11 mouse cellular contexts compared by ENCODE assay signal in the genomic region with DNA sequence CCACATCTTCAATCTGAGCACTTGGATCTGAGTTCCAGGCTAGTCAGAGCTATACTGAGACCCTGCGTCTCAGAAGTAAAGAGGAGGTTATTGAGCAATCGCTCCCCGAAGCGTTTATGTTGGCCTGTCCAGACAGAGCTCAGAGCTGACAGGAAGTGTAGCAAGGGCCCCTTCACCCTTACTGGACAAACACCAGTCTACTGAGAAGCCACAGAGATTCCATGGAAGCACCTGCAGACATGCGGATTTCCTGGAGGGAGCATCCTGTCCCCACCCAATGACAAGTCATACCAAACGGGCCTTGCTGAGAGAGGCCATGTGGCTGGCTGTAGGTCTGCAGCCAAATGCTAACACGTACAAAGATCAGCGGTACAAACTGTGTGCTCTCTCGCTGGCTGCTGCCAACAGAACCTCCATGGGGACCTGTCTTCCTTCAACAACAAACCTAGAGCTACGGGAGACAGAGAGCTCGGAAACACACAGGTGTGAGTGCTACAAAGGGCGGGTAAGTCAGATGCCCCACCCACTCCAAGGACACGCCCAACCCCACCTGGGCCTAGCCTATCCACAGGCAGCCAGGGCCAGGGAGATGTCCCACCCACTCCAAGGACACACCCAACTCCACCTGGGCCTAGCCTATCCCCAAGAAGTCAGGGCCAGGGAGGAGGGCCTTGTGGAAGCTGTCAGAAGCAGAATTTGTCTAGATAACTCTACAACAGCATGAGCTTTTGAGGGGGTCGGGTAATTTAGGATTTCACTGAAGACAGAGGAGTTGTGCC. TPM values are rescaled to one million over a fixed set of nuclear protein-coding genes. Genes with fewer than 3 reads are reported as not detected.
DNase-seq lines count a peak whose midpoint lies in the region; ATAC-seq and TF ChIP-seq lines count a peak whose summit lies in the region.
"Had no signal": no experiment of that assay in that cellular context is flagged by ENCODE, and none has a peak within 500 bp of the region (broad histone marks: within the 10 kb centered on the region; RNA-seq: fewer than 3 reads in every experiment).

No protein-coding gene starts in this region.

- TF ChIP-seq CTCF in lung, postnatal 0 days (IDR thresholded peaks at IDR 0.05), result no peak

- H3K9me3 ChIP-seq in heart, embryonic 12.5 days (replicated peaks), result no peaks in the 10 kb centered on the region
- no peaks in the 10 kb centered on the region for H3K9me3 ChIP-seq in lung, postnatal 0 days (ENCODE audit: low read length)
- no peaks in the 10 kb centered on the region for H3K9me3 ChIP-seq in intestine, embryonic 16.5 days (ENCODE audit: control insufficient read depth, low read length)
- no peaks in the 10 kb centered on the region for H3K9me3 ChIP-seq in stomach, embryonic 14.5 days (ENCODE audit: control insufficient read depth, low read depth, low read length)
- H3K9me3 ChIP-seq in midbrain, embryonic 14.5 days (ENCODE audit: control insufficient read depth, low read length), result no peaks in the 10 kb centered on the region

- ATAC-seq in heart, embryonic 12.5 days (ENCODE audit: insufficient number of reproducible peaks, low FRiP score), result peak; percentile 46; the same call in 1 of the 2 replicates
- ATAC-seq in lung, postnatal 0 days, result peak; percentile 65
- ATAC-seq in intestine, embryonic 16.5 days, result peak; percentile 63
- peak; percentile 72; the same call in 1 of the 2 replicates for ATAC-seq in stomach, embryonic 14.5 days (ENCODE audit: insufficient number of reproducible peaks, insufficient read depth, low FRiP score, low read depth)
- no peak for ATAC-seq in midbrain, embryonic 14.5 days (ENCODE audit: low FRiP score, low TSS enrichment)

- 79% methylated on average over 14 of the region's 14 CpGs for WGBS in heart, embryonic 12.5 days
- WGBS in lung, postnatal 0 days, result 58% methylated on average over 14 of the region's 14 CpGs
- WGBS in intestine, embryonic 16.5 days, result 80% methylated on average over 14 of the region's 14 CpGs
- 78% methylated on average over 14 of the region's 14 CpGs for WGBS in stomach, embryonic 14.5 days
- WGBS in midbrain, embryonic 14.5 days, result 91% methylated on average over 14 of the region's 14 CpGs

- H3K4me1 ChIP-seq in heart, embryonic 12.5 days (replicated peaks), result peaks cover 50% of the 10 kb centered on the region
- H3K4me1 ChIP-seq in lung, postnatal 0 days (ENCODE audit: insufficient read depth, low read depth, low read length), result no peaks in the 10 kb centered on the region
- H3K4me1 ChIP-seq in intestine, embryonic 16.5 days (ENCODE audit: control insufficient read depth, insufficient read depth, low read length), result no peaks in the 10 kb centered on the region; the same call in 1 of the 2 replicates
- H3K4me1 ChIP-seq in stomach, embryonic 14.5 days (ENCODE audit: control insufficient read depth, insufficient read depth, low read length), result peaks cover 8% of the 10 kb centered on the region; the same call in 1 of the 2 replicates
- H3K4me1 ChIP-seq in midbrain, embryonic 14.5 days (ENCODE audit: control insufficient read depth, insufficient read depth, low read length), result peaks cover 33% of the 10 kb centered on the region

- H3K27ac ChIP-seq in heart, embryonic 12.5 days (ENCODE audit: poor library complexity, severe bottlenecking), result peak overlapping the region; percentile 31
- no peak overlapping the region for H3K27ac ChIP-seq in lung, postnatal 0 days (ENCODE audit: low read length)
- no peak overlapping the region for H3K27ac ChIP-seq in intestine, embryonic 16.5 days (ENCODE audit: low read length)
- no peak overlapping the region for H3K27ac ChIP-seq in stomach, embryonic 14.5 days (ENCODE audit: low read length)
- H3K27ac ChIP-seq in midbrain, embryonic 14.5 days (replicated peaks; ENCODE audit: low read depth, low read length), result no peak overlapping the region

- no peak overlapping the region for H3K4me3 ChIP-seq in heart, embryonic 12.5 days
- no peak overlapping the region for H3K4me3 ChIP-seq in lung, postnatal 0 days (ENCODE audit: low read depth, low read length)
- H3K4me3 ChIP-seq in intestine, embryonic 16.5 days (ENCODE audit: low read length), result no peak overlapping the region
- no peak overlapping the region for H3K4me3 ChIP-seq in stomach, embryonic 14.5 days (ENCODE audit: low read depth, low read length)
- H3K4me3 ChIP-seq in midbrain, embryonic 14.5 days (replicated peaks; ENCODE audit: low read depth, low read length), result no peak overlapping the region
- H3K4me3 ChIP-seq: erythroblast, embryonic 14.5 days had no signal

- no peak for DNase-seq in heart, adult 8-10 months (ENCODE audit: low spot score)
- peak; percentile 44 for DNase-seq in lung, postnatal 0 days (ENCODE audit: low spot score)
- DNase-seq in lung, postnatal 36 days, result no peak
- DNase-seq in spleen, adult 12 weeks (ENCODE audit: low spot score), result no peak
- no peak for DNase-seq in midbrain, embryonic 14.5 days
- DNase-seq: retina, postnatal 1 day had no signal

- no peak overlapping the region for H3K9ac ChIP-seq in heart, embryonic 12.5 days
- no peak overlapping the region for H3K9ac ChIP-seq in lung, postnatal 0 days (replicated peaks; ENCODE audit: low read depth)
- no peak overlapping the region for H3K9ac ChIP-seq in intestine, embryonic 16.5 days (ENCODE audit: low read depth, low read length)
- no peak overlapping the region for H3K9ac ChIP-seq in stomach, embryonic 14.5 days (replicated peaks; ENCODE audit: low read depth, low read length)
- H3K9ac ChIP-seq in midbrain, embryonic 14.5 days (replicated peaks; ENCODE audit: low read length), result no peak overlapping the region

- peaks cover 37% of the 10 kb centered on the region for H3K36me3 ChIP-seq in heart, embryonic 12.5 days
- no peaks in the 10 kb centered on the region for H3K36me3 ChIP-seq in lung, postnatal 0 days (ENCODE audit: insufficient read depth, low read length)
- H3K36me3 ChIP-seq in intestine, embryonic 16.5 days (ENCODE audit: control insufficient read depth, insufficient read depth, low read length), result no peaks in the 10 kb centered on the region
- no peaks in the 10 kb centered on the region for H3K36me3 ChIP-seq in stomach, embryonic 14.5 days (ENCODE audit: control insufficient read depth, insufficient read depth, low read length)
- peaks cover 10% of the 10 kb centered on the region; the same call in 1 of the 2 replicates for H3K36me3 ChIP-seq in midbrain, embryonic 14.5 days (ENCODE audit: control insufficient read depth, insufficient read depth, low read length)

- no peaks in the 10 kb centered on the region for H3K27me3 ChIP-seq in heart, embryonic 12.5 days (replicated peaks)
- H3K27me3 ChIP-seq in lung, postnatal 0 days (replicated peaks; ENCODE audit: insufficient read depth, low read length), result no peaks in the 10 kb centered on the region
- H3K27me3 ChIP-seq in intestine, embryonic 16.5 days (replicated peaks; ENCODE audit: control insufficient read depth, insufficient read depth, low read length), result no peaks in the 10 kb centered on the region
- no peaks in the 10 kb centered on the region for H3K27me3 ChIP-seq in stomach, embryonic 14.5 days (ENCODE audit: control insufficient read depth, insufficient read depth, low read length)
- H3K27me3 ChIP-seq in midbrain, embryonic 14.5 days (ENCODE audit: control insufficient read depth, insufficient read depth, low read length), result no peaks in the 10 kb centered on the region

- no peak for TF ChIP-seq EP300 in lung, postnatal 0 days (IDR thresholded peaks at IDR 0.05)

- H3K4me2 ChIP-seq in heart, embryonic 12.5 days, result no peak overlapping the region
- no peak overlapping the region for H3K4me2 ChIP-seq in lung, postnatal 0 days (replicated peaks; ENCODE audit: low read depth, low read length)
- H3K4me2 ChIP-seq in intestine, embryonic 16.5 days (ENCODE audit: low read depth, low read length), result no peak overlapping the region
- H3K4me2 ChIP-seq in stomach, embryonic 14.5 days (replicated peaks; ENCODE audit: low read depth, low read length), result no peak overlapping the region
- H3K4me2 ChIP-seq in midbrain, embryonic 14.5 days (ENCODE audit: low read length), result no peak overlapping the region

RNA-seq across cellular contexts. Expression of a gene that starts 45.4 kb away (rescaled TPM):
- 26.5 and 29.6 TPM in 2 replicates for polyA plus RNA-seq in heart, embryonic 12.5 days (2016; fragmentation: Nextera tagmentation; extraction: Ambion mirVana)
- 10 to 100 TPM; 42.2 to 58.7 (median 51.7) TPM for total RNA-seq in heart, adult 8-10 months (2022)
- 1.1 and 1.5 TPM in 2 replicates for polyA plus RNA-seq in lung, postnatal 0 days (2015; fragmentation: Nextera tagmentation; extraction: Ambion mirVana)
- polyA plus RNA-seq in intestine, embryonic 16.5 days (2015; fragmentation: Nextera tagmentation; extraction: Ambion mirVana), result 1.8 TPM in 2 replicates
- 1.3 and 2.0 TPM in 2 replicates for polyA plus RNA-seq in stomach, embryonic 14.5 days (2014; fragmentation: Nextera tagmentation; extraction: Ambion mirVana)
- 7.8 and 10.7 TPM in 2 replicates for polyA plus RNA-seq in midbrain, embryonic 14.5 days (2014; fragmentation: Nextera tagmentation; extraction: Ambion mirVana)
- total RNA-seq: megakaryocyte, adult 5-6 weeks had no signal
